Mouse (Mus musculus) hindbrain, postnatal 0 days (tissue): ENCODE results near the gene Acvrl1. TPM values are rescaled to one million over a fixed set of nuclear protein-coding genes. Genes with fewer than 3 reads are reported as not detected.

Experiments used
- ATAC-seq: fragments of 200-750 bp; cut with Nextera tagmentation; 2 replicates; pipeline ENCODE4 v1.8.0; 2017; ENCODE audit warnings: mild to moderate bottlenecking, moderate TSS enrichment, moderate library complexity
- DNase-seq: peaks from one replicate; pipeline ENCODE4 v3.0.0-alpha.2; 2015; ENCODE audit warnings: low spot score
- H3K27ac ChIP-seq: fragments of 300-500 bp; sonication (generic); 2 replicates; pipeline ENCODE4 v1.5.1; 2014; ENCODE audit warnings: mild to moderate bottlenecking
- H3K27me3 ChIP-seq: fragments of 300-500 bp; sonication (generic); 2 replicates; pipeline ENCODE4 v1.6.1; 2014; ENCODE audit warnings: low read length, mixed read lengths; ENCODE audit not compliant: insufficient read depth
- H3K36me3 ChIP-seq: fragments of 300-500 bp; sonication (generic); 2 replicates; pipeline ENCODE4 v1.6.1; 2014; ENCODE audit warnings: low read length, mixed read lengths; ENCODE audit not compliant: insufficient read depth
- H3K4me1 ChIP-seq: fragments of 300-500 bp; sonication (generic); 2 replicates; pipeline ENCODE4 v1.6.1; 2014; ENCODE audit warnings: antibody characterized with exemption, low read length, mixed read lengths; ENCODE audit not compliant: insufficient read depth
- H3K4me2 ChIP-seq: fragments of 300-500 bp; sonication (generic); 2 replicates; pipeline ENCODE4 v1.6.1; 2014; ENCODE audit warnings: low read depth, mild to moderate bottlenecking, low read length, moderate library complexity, mixed read lengths
- H3K4me3 ChIP-seq: fragments of 300-500 bp; sonication (generic); 2 replicates; pipeline ENCODE4 v1.5.1; 2014; ENCODE audit warnings: low read length
- H3K9ac ChIP-seq: fragments of 300-500 bp; sonication (generic); replicated peaks from 2 replicates; pipeline ENCODE4 v1.6.1; 2014; ENCODE audit warnings: mild to moderate bottlenecking, low read length, moderate library complexity, mixed read lengths
- H3K9me3 ChIP-seq: fragments of 300-500 bp; sonication (generic); 2 replicates; pipeline ENCODE4 v1.6.1; 2016; ENCODE audit warnings: low read length, mixed read lengths
- CTCF ChIP-seq: IDR thresholded peaks from 2 replicates; pipeline ENCODE4 v1.5.1; 2016; ENCODE audit warnings: antibody characterized with exemption, control low read depth, low read depth
- WGBS: fragments of 180-500 bp; shearing (Covaris S2); extraction: QIAGEN DNeasy Blood & Tissue Kit; methylation state at CpG from one replicate; pipeline ENCODE4 v1.1.7; 2014; 5-methylcytosine and 5-hydroxymethylcytosine counted together
- polyA plus RNA-seq: library from polyadenylated mRNA; unstranded; fragments of >200 nt; fragmentation: Nextera tagmentation; extraction: Ambion mirVana; gene quantifications from 2 replicates; pipeline ENCODE4 v1.2.1, GENCODE M21; 2015
- total RNA-seq: library from RNA; depleted of rRNA; stranded (reverse); fragments of >200 nt; gene quantifications from 2 replicates; pipeline ENCODE4 v1.2.3, GENCODE M21; 2014

The Acvrl1 gene
- total and polyA plus RNA-seq, 2 experiments from 2014 or later, result 7.0 to 21.6 TPM

GRCm38 (mm10) chr15:101121411-101122289 lies 6.7 kb upstream of the Acvrl1 start:
- no peak for TF ChIP-seq CTCF

DNA sequence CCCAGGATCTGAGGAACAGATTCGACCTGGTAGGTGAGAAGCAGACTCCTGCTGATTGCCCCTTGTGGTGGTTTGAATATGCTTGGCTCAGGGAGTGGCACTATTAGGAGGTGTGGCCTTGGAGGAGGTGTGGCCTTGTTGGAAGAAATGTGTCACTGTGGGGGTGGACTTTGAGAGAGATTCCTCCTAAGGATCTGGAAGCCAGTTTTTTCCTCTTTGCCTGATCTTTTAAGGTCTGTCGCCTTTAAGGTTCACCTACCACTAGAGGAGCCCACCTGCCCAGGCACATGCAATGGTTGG lies 6.1 kb upstream of the Acvrl1 start:
- Histone ChIP-seq H3K4me3 (no peak overlapping the region), H3K4me1 (no peaks in the 10 kb centered on the region), H3K36me3 (no peaks in the 10 kb centered on the region), H3K27me3 (no peaks in the 10 kb centered on the region), H3K4me2 (no peak overlapping the region), H3K9ac (no peak overlapping the region), H3K27ac (no peak overlapping the region), H3K9me3 (no peaks in the 10 kb centered on the region)
- ATAC-seq (no peak), DNase-seq (no peak)
- 0 out of 2 replicates have a peak, but pooled peaks have one; percentile 4 for TF ChIP-seq CTCF
- 42% methylated on average over 2 of the region's 2 CpGs for WGBS

More at GRCm38 (mm10) chr15:101121411-101122289, 6.7 kb upstream of the Acvrl1 start:
- WGBS, result 73% methylated on average over 9 of the region's 9 CpGs
- Histone ChIP-seq H3K27me3 (no peaks in the 10 kb centered on the region), H3K27ac (no peak overlapping the region), H3K4me1 (no peaks in the 10 kb centered on the region), H3K9ac (no peak overlapping the region), H3K9me3 (no peaks in the 10 kb centered on the region), H3K4me2 (no peak overlapping the region), H3K36me3 (no peaks in the 10 kb centered on the region), H3K4me3 (no peak overlapping the region)
- DNase-seq (no peak), ATAC-seq (no peak)

GRCm38 (mm10) chr15:101123202-101123601 lies 5.1 kb upstream of the Acvrl1 start:
- Histone ChIP-seq H3K27ac (no peak overlapping the region), H3K27me3 (no peaks in the 10 kb centered on the region), H3K36me3 (no peaks in the 10 kb centered on the region), H3K4me3 (no peak overlapping the region), H3K9me3 (no peaks in the 10 kb centered on the region), H3K4me1 (no peaks in the 10 kb centered on the region), H3K9ac (no peak overlapping the region), H3K4me2 (no peak overlapping the region)
- no peak for TF ChIP-seq CTCF
- ATAC-seq (no peak), DNase-seq (no peak)
- 49% methylated on average over 4 of the region's 4 CpGs for WGBS

- Histone ChIP-seq H3K27me3 (peaks cover 8% of the 10 kb centered on the region), H3K4me2 (no peak overlapping the region), H3K4me1 (peaks cover 4% of the 10 kb centered on the region), H3K4me3 (no peak overlapping the region), H3K9me3 (no peaks in the 10 kb centered on the region), H3K27ac (no peak overlapping the region), H3K36me3 (no peaks in the 10 kb centered on the region), H3K9ac (no peak overlapping the region)
- TF ChIP-seq CTCF, result no peak
- WGBS, result 90% methylated on average over 6 of the region's 6 CpGs
- no peak for ATAC-seq
- no peak for DNase-seq
These were observed 2.8 kb upstream of the Acvrl1 start for GRCm38 (mm10) chr15:101125561-101125960.

DNA sequence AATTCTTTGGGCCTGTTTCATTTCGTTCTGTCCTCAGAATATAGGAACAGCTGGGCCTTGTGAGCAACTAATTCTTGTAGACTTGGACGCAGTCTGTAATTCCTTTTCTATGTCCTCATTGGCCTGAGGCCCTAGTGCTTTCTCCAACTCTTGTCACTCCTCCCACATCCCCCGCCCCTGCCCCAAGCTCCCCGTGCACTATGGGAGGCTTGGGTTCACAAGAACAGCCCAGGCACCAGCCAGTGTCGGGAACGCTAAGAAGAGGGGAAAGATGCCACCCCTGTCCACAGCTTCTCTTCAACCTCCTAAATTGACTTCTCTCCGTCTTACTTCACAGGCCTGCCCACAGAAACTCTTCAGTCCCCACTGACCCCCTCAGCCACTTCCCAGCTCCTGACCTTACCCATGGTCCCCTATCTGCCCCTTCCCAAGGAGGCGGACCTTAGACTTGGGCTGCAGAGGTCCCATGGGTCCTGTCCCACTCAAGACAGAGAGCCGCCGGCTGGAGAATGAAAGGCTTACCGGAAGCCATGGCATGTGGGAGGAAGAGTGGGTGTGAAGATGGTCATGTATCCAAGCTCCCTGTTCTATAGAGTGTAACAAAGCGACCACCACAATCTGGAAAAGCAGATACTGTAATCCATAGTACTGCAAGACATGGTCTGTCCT lies 1.3 kb upstream of the Acvrl1 start:
- no peaks in the 10 kb centered on the region for H3K36me3 ChIP-seq
- H3K9ac ChIP-seq, result no peak overlapping the region
- no peak overlapping the region for H3K4me2 ChIP-seq
- no peak for ATAC-seq
- TF ChIP-seq CTCF, result no peak
- no peak overlapping the region for H3K27ac ChIP-seq
- no peaks in the 10 kb centered on the region for H3K9me3 ChIP-seq
- peaks cover 4% of the 10 kb centered on the region for H3K4me1 ChIP-seq
- no peak for DNase-seq
- 77% methylated on average over 12 of the region's 12 CpGs for WGBS
- peaks cover 8% of the 10 kb centered on the region for H3K27me3 ChIP-seq
- H3K4me3 ChIP-seq, result no peak overlapping the region

- Histone ChIP-seq H3K9ac (no peak overlapping the region), H3K9me3 (no peaks in the 10 kb centered on the region), H3K4me2 (peak overlapping the region; percentile 57), H3K27ac (no peak overlapping the region), H3K27me3 (peaks cover 8% of the 10 kb centered on the region), H3K4me1 (peaks cover 4% of the 10 kb centered on the region), H3K36me3 (no peaks in the 10 kb centered on the region), H3K4me3 (0 out of 2 replicates have a peak overlapping the region, but pooled peaks have one; percentile 28)
- 30% methylated on average over 5 of the region's 5 CpGs for WGBS
- DNase-seq (no peak), ATAC-seq (no peak)
- TF ChIP-seq CTCF, result no peak
These were observed 1.1 kb downstream of the Acvrl1 start for GRCm38 (mm10) chr15:101129412-101129811.
